Mouse (Mus musculus): ENCODE data around the gene Hoxd3.

DNA sequence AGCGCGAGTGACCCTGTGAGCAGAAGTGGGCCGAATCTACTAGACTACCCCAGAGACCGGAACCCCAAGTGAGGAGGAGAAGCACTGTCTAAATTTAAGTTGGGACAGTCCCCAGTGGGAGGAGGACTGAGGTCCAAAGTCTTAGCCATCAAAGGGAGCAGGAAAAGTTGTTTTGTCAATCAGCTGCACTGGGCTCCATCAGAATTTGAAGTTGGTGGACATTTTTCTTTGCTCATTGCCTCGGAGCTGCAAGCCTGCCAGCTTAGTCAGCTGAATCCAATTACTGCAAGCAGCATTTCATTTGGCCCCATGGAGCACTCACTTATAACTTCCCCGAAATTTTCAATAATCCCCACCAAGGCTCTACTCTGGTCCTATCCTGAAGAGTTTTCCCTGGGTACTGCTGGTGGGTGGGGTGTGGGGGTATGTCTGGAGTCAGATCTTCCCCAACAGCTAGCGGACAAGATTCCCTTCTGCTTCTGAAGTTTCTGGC, 25.9 kb downstream of the Hoxd3 start:
- TF ChIP-seq CTCF (IDR thresholded peaks at IDR 0.05), result no peak
- no peak for TF ChIP-seq EP300 (IDR thresholded peaks at IDR 0.05)
